Mouse (Mus musculus) c-Kit-negative CD71-positive TER-119-positive erythroid progenitor cells, embryonic 14.5 days (primary cell): ENCODE results near the gene Slc5a11.

Experiments
- DNase-seq: peaks from one replicate; pipeline ENCODE4 v3.0.0-alpha.2; 2013; ENCODE audit warnings: low read depth, low spot score

The Slc5a11 gene

GRCm38 (mm10) chr7:123212316-123212715, 2.3 kb upstream of the Slc5a11 start:
- no peak for DNase-seq

- DNase-seq, result no peak
These were observed 558 bp downstream of the Slc5a11 start for GRCm38 (mm10) chr7:123215138-123215537.

GRCm38 (mm10) chr7:123217448-123218354, 3.1 kb downstream of the Slc5a11 start:
- no peak for DNase-seq

- no peak for DNase-seq
These were observed 4.0 kb downstream of the Slc5a11 start for GRCm38 (mm10) chr7:123218620-123219019.

DNA sequence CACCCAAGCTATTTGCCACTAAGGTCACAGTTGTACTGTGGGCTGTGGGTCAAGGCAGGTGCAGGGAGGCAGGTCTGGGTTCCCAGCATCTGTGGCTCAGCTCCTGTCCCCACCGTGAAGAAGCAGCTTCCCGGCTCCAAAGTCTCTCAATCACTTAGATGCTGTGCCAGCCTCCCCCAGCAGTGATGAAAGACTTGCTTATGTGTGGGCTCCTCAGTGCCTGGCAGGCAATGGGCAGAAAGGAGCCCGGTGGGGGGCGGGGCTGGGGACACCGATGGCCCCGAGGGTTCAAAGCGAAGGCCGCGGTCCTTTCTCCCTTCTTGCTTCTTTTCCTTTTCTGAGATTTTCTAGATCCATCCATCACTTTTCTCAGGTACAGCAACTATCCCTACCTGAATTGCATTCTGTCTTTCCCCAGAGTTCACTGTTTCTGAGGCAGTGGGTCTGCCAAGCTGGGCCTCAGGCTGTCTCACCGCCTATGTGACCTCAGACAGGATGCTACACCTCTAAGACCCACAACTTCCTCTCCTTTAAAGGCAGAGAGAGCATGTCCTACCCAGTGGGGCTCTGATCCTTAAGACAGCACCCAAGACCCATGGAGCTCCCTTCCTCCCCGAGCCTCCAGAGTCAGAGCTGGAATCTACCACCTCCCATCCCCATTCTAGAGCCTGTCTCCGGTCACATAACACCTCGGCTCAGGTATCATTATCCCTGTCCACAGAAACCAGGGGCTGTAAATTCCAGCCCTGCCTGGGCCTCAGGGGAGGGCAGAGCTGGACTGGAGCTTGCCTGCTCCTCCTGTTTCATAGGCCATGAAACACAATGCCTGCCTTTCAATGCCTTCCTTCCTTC, 5.4 kb downstream of the Slc5a11 start:
- DNase-seq, result no peak

GRCm38 (mm10) chr7:123220633-123220942, 6.0 kb downstream of the Slc5a11 start:
- DNase-seq, result no peak

- no peak for DNase-seq
These were observed 9.5 kb downstream of the Slc5a11 start for GRCm38 (mm10) chr7:123224076-123224475.

GRCm38 (mm10) chr7:123225159-123225558, 10.6 kb downstream of the Slc5a11 start:
- DNase-seq, result no peak

- no peak for DNase-seq
These were observed 20.9 kb downstream of the Slc5a11 start for GRCm38 (mm10) chr7:123235449-123235848.

- DNase-seq, result no peak
These were observed 24.0 kb downstream of the Slc5a11 start for GRCm38 (mm10) chr7:123238621-123239020.

- no peak for DNase-seq
These were observed 25.5 kb downstream of the Slc5a11 start for GRCm38 (mm10) chr7:123240064-123240463.

DNA sequence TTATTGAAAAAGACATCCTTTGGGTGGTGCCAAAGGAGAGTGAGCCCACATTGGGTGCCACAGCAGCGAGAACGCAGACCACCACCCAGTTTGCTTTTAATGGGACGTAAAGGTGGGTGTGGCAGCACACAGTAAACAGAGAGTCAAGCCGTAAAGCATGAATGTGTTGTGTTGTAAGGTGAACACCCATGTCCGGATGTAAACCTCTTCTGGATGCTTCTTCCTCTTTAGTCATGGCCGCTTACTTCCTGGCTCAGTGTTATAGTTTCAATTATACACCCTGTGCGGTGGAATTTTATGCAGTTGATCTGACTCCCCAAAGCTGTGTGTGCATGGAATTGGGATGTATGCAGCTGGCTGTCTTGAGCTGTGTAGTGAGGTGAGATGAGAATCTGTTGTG, 27.7 kb downstream of the Slc5a11 start:
- no peak for DNase-seq

GRCm38 (mm10) chr7:123244833-123245232, 30.3 kb downstream of the Slc5a11 start:
- no peak for DNase-seq

GRCm38 (mm10) chr7:123246504-123247084, 32.0 kb downstream of the Slc5a11 start:
- DNase-seq, result no peak

- no peak for DNase-seq
These were observed 33.6 kb downstream of the Slc5a11 start for GRCm38 (mm10) chr7:123248166-123248565.

GRCm38 (mm10) chr7:123251343-123251742, 36.8 kb downstream of the Slc5a11 start:
- DNase-seq, result no peak

GRCm38 (mm10) chr7:123253396-123253795, 38.8 kb downstream of the Slc5a11 start:
- DNase-seq, result no peak

DNA sequence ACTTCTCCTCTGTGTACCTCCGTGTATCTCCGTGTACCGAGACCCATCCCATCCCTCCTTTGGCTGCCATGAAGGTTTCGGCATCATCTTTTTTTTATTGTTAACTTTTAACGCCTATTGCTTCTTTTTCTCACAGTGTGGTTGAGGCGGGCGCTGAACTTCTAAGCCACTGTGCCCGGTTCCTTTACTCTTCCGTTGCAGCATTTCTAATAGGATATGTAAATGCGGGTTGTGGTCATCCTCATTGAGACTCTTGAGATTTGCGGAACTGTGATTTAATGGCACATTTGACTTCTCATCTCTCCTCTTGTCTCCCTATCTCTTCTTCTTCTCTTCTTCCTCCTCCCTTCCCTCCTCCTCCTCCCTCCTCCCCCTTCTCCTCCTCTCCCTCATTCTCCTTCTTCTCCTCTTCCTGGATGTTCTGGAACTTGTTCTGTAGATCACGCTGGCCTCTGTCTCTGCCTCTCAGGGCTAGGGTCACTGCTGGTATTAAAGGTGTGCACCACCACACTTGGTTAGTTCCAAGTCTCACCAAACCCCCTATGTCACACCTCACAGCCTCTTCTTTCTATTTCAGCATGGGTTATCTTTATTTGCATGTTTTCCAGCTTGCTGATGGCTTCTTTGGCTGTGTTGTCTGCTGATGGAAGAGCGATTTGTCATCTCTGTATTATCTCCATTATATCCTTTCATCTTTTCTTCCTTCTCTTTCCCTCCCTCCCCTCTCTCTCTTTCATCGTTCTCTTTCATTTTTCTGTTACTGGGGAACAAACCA, 39.8 kb downstream of the Slc5a11 start:
- no peak for DNase-seq

GRCm38 (mm10) chr7:123258103-123258502, 43.5 kb downstream of the Slc5a11 start:
- DNase-seq, result no peak

GRCm38 (mm10) chr7:123273056-123273455, 58.5 kb downstream of the Slc5a11 start:
- DNase-seq, result no peak

- no peak for DNase-seq
These were observed 62.0 kb downstream of the Slc5a11 start for GRCm38 (mm10) chr7:123276568-123276967.

- DNase-seq, result no peak
These were observed 65.2 kb downstream of the Slc5a11 start for GRCm38 (mm10) chr7:123279797-123280196.
